Mouse (Mus musculus): Measurements from ENCODE around the gene Myadm.
"Not testable (repeated sequence)": the region's sequence is repeated elsewhere in the genome, so short reads cannot be mapped to it uniquely, and the experiment has no call there.

Myadm gene

GRCm38 (mm10) chr7:3288976-3289970 is at the start of gene Myadm, which contains the start of gene Prkcg:
Gene Myadm (plus strand): TSS chr7:3289080.
Gene Prkcg (plus strand): TSS chr7:3289179.
- DNase-seq (ENCODE audit: low spot score) = no peak

- no peak for DNase-seq (ENCODE audit: low spot score)
Measured at GRCm38 (mm10) chr7:3239193-3239592, 49.7 kb upstream of the Myadm start.

- DNase-seq (ENCODE audit: low spot score) = no peak
Measured at GRCm38 (mm10) chr7:3260701-3261100, 28.2 kb upstream of the Myadm start.

GRCm38 (mm10) chr7:3261446-3261845 is 27.4 kb upstream of the Myadm start:
- no peak for DNase-seq (ENCODE audit: low spot score)

- DNase-seq (ENCODE audit: low spot score) = no peak
Measured at GRCm38 (mm10) chr7:3262789-3263188, 26.1 kb upstream of the Myadm start.

- no peak for DNase-seq (ENCODE audit: low spot score)
Measured at GRCm38 (mm10) chr7:3264390-3265022, 24.4 kb upstream of the Myadm start.

- no peak for DNase-seq (ENCODE audit: low spot score)
Measured at GRCm38 (mm10) chr7:3265311-3265710, 23.6 kb upstream of the Myadm start.

- no peak for DNase-seq (ENCODE audit: low spot score)
Measured at GRCm38 (mm10) chr7:3267261-3267660, 21.6 kb upstream of the Myadm start.

GRCm38 (mm10) chr7:3267888-3268287 is 21.0 kb upstream of the Myadm start:
- no peak for DNase-seq (ENCODE audit: low spot score)

- no peak for DNase-seq (ENCODE audit: low spot score)
Measured at GRCm38 (mm10) chr7:3268291-3268690, 20.6 kb upstream of the Myadm start.

- DNase-seq (ENCODE audit: low spot score) = no peak
Measured at GRCm38 (mm10) chr7:3272206-3272605, 16.7 kb upstream of the Myadm start.

- no peak for DNase-seq (ENCODE audit: low spot score)
Measured at GRCm38 (mm10) chr7:3275455-3276170, 13.3 kb upstream of the Myadm start.

- not testable (repeated sequence) for DNase-seq (ENCODE audit: low spot score)
Measured at GRCm38 (mm10) chr7:3276781-3277180, 12.1 kb upstream of the Myadm start.

- DNase-seq (ENCODE audit: low spot score) = no peak
Measured at GRCm38 (mm10) chr7:3280080-3280653, 8.7 kb upstream of the Myadm start.

GRCm38 (mm10) chr7:3280654-3281153 is 8.2 kb upstream of the Myadm start:
- no peak for DNase-seq (ENCODE audit: low spot score)

- no peak for DNase-seq (ENCODE audit: low spot score)
Measured at GRCm38 (mm10) chr7:3281741-3282140, 7.1 kb upstream of the Myadm start.

GRCm38 (mm10) chr7:3283081-3283875 is 5.6 kb upstream of the Myadm start:
- DNase-seq (ENCODE audit: low spot score) = no peak

GRCm38 (mm10) chr7:3284604-3285003 is 4.3 kb upstream of the Myadm start:
- DNase-seq (ENCODE audit: low spot score) = no peak

GRCm38 (mm10) chr7:3286036-3286435 is 2.8 kb upstream of the Myadm start:
- no peak for DNase-seq (ENCODE audit: low spot score)

GRCm38 (mm10) chr7:3287186-3287585 is 1.7 kb upstream of the Myadm start:
- DNase-seq (ENCODE audit: low spot score) = no peak

Data from layer of hippocampus, adult 9-10 months (tissue).